Comparison of ENCODE assay signal across 32 mouse cellular contexts in the genomic region with DNA sequence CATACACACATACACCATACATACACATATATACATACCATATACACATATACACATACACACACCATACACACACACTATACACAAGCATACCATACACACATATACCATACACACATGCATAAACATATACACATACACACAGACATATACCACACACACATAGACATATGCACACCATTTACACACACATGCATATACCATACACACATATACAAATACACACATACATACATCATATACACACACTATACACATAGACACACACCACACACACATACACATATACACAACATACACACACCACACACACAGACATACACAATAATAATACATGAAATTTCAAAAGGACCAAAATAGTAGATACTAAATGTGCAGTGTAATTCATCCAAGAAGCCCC. TPM values are rescaled to one million over a fixed set of nuclear protein-coding genes. Genes with fewer than 3 reads are reported as not detected.
"Had no signal": no experiment of that assay in that cellular context is flagged by ENCODE, and none has a peak within 500 bp of the region (broad histone marks: within the 10 kb centered on the region; RNA-seq: fewer than 3 reads in every experiment).

No protein-coding gene starts in this region.

- H3K4me3 ChIP-seq: gastrocnemius, adult 2 months; heart, embryonic 10.5 days; heart, embryonic 12.5 days; hindbrain, embryonic 10.5 days; hindbrain, embryonic 12.5 days; hindbrain, embryonic 15.5 days; intestine, embryonic 15.5 days; layer of hippocampus, adult 2 months; left cerebral cortex, adult 2 months; limb, embryonic 10.5 days; limb, embryonic 12.5 days had no signal

- H3K27ac ChIP-seq: gastrocnemius, adult 2 months; heart, embryonic 10.5 days; hindbrain, embryonic 10.5 days; hindbrain, embryonic 12.5 days; hindbrain, embryonic 15.5 days; intestine, embryonic 15.5 days; layer of hippocampus, adult 2 months; left cerebral cortex, adult 2 months; limb, embryonic 10.5 days; limb, embryonic 12.5 days had no signal

- H3K36me3 ChIP-seq: heart, embryonic 10.5 days; heart, embryonic 12.5 days; hindbrain, embryonic 10.5 days; hindbrain, embryonic 12.5 days; hindbrain, embryonic 15.5 days; intestine, embryonic 15.5 days; limb, embryonic 10.5 days; limb, embryonic 12.5 days had no signal

- H3K4me2 ChIP-seq: heart, embryonic 12.5 days; hindbrain, embryonic 12.5 days; hindbrain, embryonic 15.5 days; intestine, embryonic 15.5 days; limb, embryonic 12.5 days; liver, embryonic 11.5 days had no signal

- H3K9me3 ChIP-seq: heart, embryonic 10.5 days; heart, embryonic 12.5 days; hindbrain, embryonic 10.5 days; hindbrain, embryonic 12.5 days; hindbrain, embryonic 15.5 days; intestine, embryonic 15.5 days; limb, embryonic 10.5 days; limb, embryonic 12.5 days had no signal

- H3K4me1 ChIP-seq: heart, embryonic 10.5 days; heart, embryonic 12.5 days; hindbrain, embryonic 10.5 days; hindbrain, embryonic 12.5 days; hindbrain, embryonic 15.5 days; intestine, embryonic 15.5 days had no signal

- H3K9ac ChIP-seq: heart, embryonic 12.5 days; hindbrain, embryonic 12.5 days; hindbrain, embryonic 15.5 days; intestine, embryonic 15.5 days; limb, embryonic 12.5 days had no signal

- ATAC-seq: inflammation-experienced regulatory T-cells, adult 6 months; intestine, embryonic 15.5 days; intestine, postnatal 0 days had no signal

- H3K27me3 ChIP-seq: heart, embryonic 12.5 days; hindbrain, embryonic 12.5 days; hindbrain, embryonic 15.5 days; intestine, embryonic 15.5 days had no signal

- DNase-seq: gastrocnemius, adult 2 months; gastrocnemius, postnatal 10 days; gastrocnemius, postnatal 25 days; heart, adult 18-20 months; heart, postnatal 10 days; heart, postnatal 4 days; kidney, adult 18-20 months; kidney, adult 8-10 months; kidney, postnatal 10 days; kidney, postnatal 25 days; kidney, postnatal 4 days; liver had no signal

RNA-seq across cellular contexts. Expression of a gene that starts 57.0 kb away (rescaled TPM):
- total RNA-seq: granulocyte monocyte progenitor cell, adult 5-6 weeks; layer of hippocampus, adult 2 months; layer of hippocampus, postnatal 10 days; layer of hippocampus, postnatal 25 days; left cerebral cortex, adult 2 months; left cerebral cortex, postnatal 14 days; left cerebral cortex, postnatal 36 days had no signal
- polyA plus RNA-seq: frontal cortex, adult 2 months; kidney, embryonic 16.5 days had no signal
